Mouse (Mus musculus) splenic B cell, adult 2 months (primary cell): Measurements from ENCODE around the gene Tubb4a.

Experiments
- DNase-seq: peaks from one replicate; pipeline ENCODE4 v3.0.0-alpha.2; 2011; ENCODE audit warnings: low read depth, low spot score
- H3K27me3 ChIP-seq: 2 replicates; pipeline ENCODE4 v1.6.1; 2012; ENCODE audit warnings: mild to moderate bottlenecking, low read length, moderate library complexity, mixed read lengths; ENCODE audit not compliant: control insufficient read depth, poor library complexity, insufficient read depth, severe bottlenecking
- H3K36me3 ChIP-seq: 2 replicates; pipeline ENCODE4 v1.6.1; 2012; ENCODE audit warnings: mild to moderate bottlenecking, low read length, moderate library complexity, mixed read lengths; ENCODE audit not compliant: control insufficient read depth, poor library complexity, insufficient read depth, severe bottlenecking

Tubb4a gene

GRCm38 (mm10) chr17:57081234-57081842 is 6.2 kb downstream of the Tubb4a start:
- Histone ChIP-seq H3K36me3 (no peaks in the 10 kb centered on the region), H3K27me3 (no peaks in the 10 kb centered on the region)
- no peak for DNase-seq

GRCm38 (mm10) chr17:57079919-57080318 is 7.7 kb downstream of the Tubb4a start:
- Histone ChIP-seq H3K27me3 (no peaks in the 10 kb centered on the region), H3K36me3 (no peaks in the 10 kb centered on the region)
- no peak for DNase-seq

- DNase-seq: peak; percentile 81
- H3K36me3 ChIP-seq: no peaks in the 10 kb centered on the region
- no peaks in the 10 kb centered on the region for H3K27me3 ChIP-seq
These were observed 9.2 kb downstream of the Tubb4a start, which contains the start of gene Dennd1c for GRCm38 (mm10) chr17:57078336-57078735. Gene Dennd1c, minus strand, starts transcription at chr17:57078514.

GRCm38 (mm10) chr17:57076916-57077315 is 10.7 kb downstream of the Tubb4a start:
- Histone ChIP-seq H3K27me3 (no peaks in the 10 kb centered on the region), H3K36me3 (no peaks in the 10 kb centered on the region)
- no peak for DNase-seq

GRCm38 (mm10) chr17:57070699-57071098 is 16.9 kb downstream of the Tubb4a start:
- Histone ChIP-seq H3K27me3 (no peaks in the 10 kb centered on the region), H3K36me3 (peaks cover 11% of the 10 kb centered on the region)
- DNase-seq: no peak

GRCm38 (mm10) chr17:57070272-57070671 is 17.3 kb downstream of the Tubb4a start:
- peaks cover 11% of the 10 kb centered on the region for H3K36me3 ChIP-seq
- no peaks in the 10 kb centered on the region for H3K27me3 ChIP-seq
- DNase-seq: no peak

- Histone ChIP-seq H3K27me3 (no peaks in the 10 kb centered on the region), H3K36me3 (peaks cover 11% of the 10 kb centered on the region)
- no peak for DNase-seq
These were observed 20.7 kb downstream of the Tubb4a start for GRCm38 (mm10) chr17:57066908-57067307.

GRCm38 (mm10) chr17:57063031-57063430 is 24.6 kb downstream of the Tubb4a start:
- no peak for DNase-seq
- Histone ChIP-seq H3K36me3 (peaks cover 4% of the 10 kb centered on the region), H3K27me3 (no peaks in the 10 kb centered on the region)

GRCm38 (mm10) chr17:57062548-57062947 is 25.0 kb downstream of the Tubb4a start:
- H3K27me3 ChIP-seq: no peaks in the 10 kb centered on the region
- no peak for DNase-seq
- peaks cover 4% of the 10 kb centered on the region for H3K36me3 ChIP-seq

GRCm38 (mm10) chr17:57062011-57062521 is 25.5 kb downstream of the Tubb4a start:
- no peaks in the 10 kb centered on the region for H3K27me3 ChIP-seq
- DNase-seq: peak; percentile 84

GRCm38 (mm10) chr17:57061069-57061468 is 26.5 kb downstream of the Tubb4a start:
- H3K36me3 ChIP-seq: peaks cover 1% of the 10 kb centered on the region; the same call in 1 of the 2 replicates

More at GRCm38 (mm10) chr17:57062011-57062521, 25.5 kb downstream of the Tubb4a start:
- H3K36me3 ChIP-seq: peaks cover 4% of the 10 kb centered on the region

GRCm38 (mm10) chr17:57060231-57060801 is 27.3 kb downstream of the Tubb4a start:
- no peaks in the 10 kb centered on the region for H3K27me3 ChIP-seq
- no peaks in the 10 kb centered on the region for H3K36me3 ChIP-seq
- peak; percentile 97 for DNase-seq

More at GRCm38 (mm10) chr17:57061069-57061468, 26.5 kb downstream of the Tubb4a start:
- H3K27me3 ChIP-seq: no peaks in the 10 kb centered on the region
- peak; percentile 66 for DNase-seq

GRCm38 (mm10) chr17:57059486-57059977 is 28.1 kb downstream of the Tubb4a start, which contains the start of gene Slc25a23:
Gene Slc25a23, minus strand, starts transcription at chr17:57059863.
- Histone ChIP-seq H3K27me3 (no peaks in the 10 kb centered on the region), H3K36me3 (no peaks in the 10 kb centered on the region)
- peak; percentile 50 for DNase-seq

- Histone ChIP-seq H3K36me3 (no peaks in the 10 kb centered on the region), H3K27me3 (no peaks in the 10 kb centered on the region)
- no peak for DNase-seq
These were observed 28.6 kb downstream of the Tubb4a start, which contains the start of gene Crb3 for GRCm38 (mm10) chr17:57058891-57059485. Gene Crb3, plus strand, starts transcription at chr17:57059105.

- Histone ChIP-seq H3K36me3 (no peaks in the 10 kb centered on the region), H3K27me3 (no peaks in the 10 kb centered on the region)
- no peak for DNase-seq
These were observed 31.3 kb downstream of the Tubb4a start for GRCm38 (mm10) chr17:57056246-57056645.
